Mouse (Mus musculus) testis, adult 2 months (tissue): ENCODE results near the gene Tmem104. TPM values are rescaled to one million over a fixed set of nuclear protein-coding genes. Genes with fewer than 3 reads are reported as not detected.

Experiments
- H3K27ac ChIP-seq: fragments of 200-500 bp; 2 replicates; pipeline ENCODE4 v1.5.1; 2012; ENCODE audit warnings: low read depth, low read length; ENCODE audit not compliant: control insufficient read depth, insufficient read depth
- H3K27me3 ChIP-seq: fragments of 200-500 bp; 2 replicates; pipeline ENCODE4 v1.6.1; 2012; ENCODE audit warnings: mild to moderate bottlenecking, low read length, moderate library complexity; ENCODE audit not compliant: control insufficient read depth, insufficient read depth
- H3K36me3 ChIP-seq: fragments of 200-500 bp; 2 replicates; pipeline ENCODE4 v1.6.1; 2012; ENCODE audit warnings: mild to moderate bottlenecking, low read length; ENCODE audit not compliant: control insufficient read depth, insufficient read depth
- H3K4me1 ChIP-seq: fragments of 200-500 bp; 2 replicates; pipeline ENCODE4 v1.6.1; 2012; ENCODE audit warnings: low read length; ENCODE audit not compliant: control insufficient read depth, insufficient read depth
- H3K4me3 ChIP-seq: fragments of 200-500 bp; 2 replicates; pipeline ENCODE4 v1.5.1; 2012; ENCODE audit warnings: low read depth, mild to moderate bottlenecking, low read length, moderate library complexity, mixed read lengths; ENCODE audit not compliant: control insufficient read depth
- CTCF ChIP-seq: fragments of 200-500 bp; IDR thresholded peaks from 2 replicates; pipeline ENCODE4 v1.5.1; 2012; ENCODE audit warnings: low read depth, mild to moderate bottlenecking, inconsistent platforms, low read length, moderate library complexity; ENCODE audit not compliant: control insufficient read depth, insufficient read depth, insufficient replicate concordance
- POLR2A ChIP-seq: fragments of 200-500 bp; IDR thresholded peaks from 2 replicates; pipeline ENCODE4 v1.6.1; 2012; ENCODE audit warnings: low read depth, mild to moderate bottlenecking, inconsistent platforms, low read length, moderate library complexity; ENCODE audit not compliant: control insufficient read depth
- polyA plus RNA-seq: library from polyadenylated mRNA; depleted of rRNA; stranded (reverse); fragments of >200 nt; gene quantifications from 2 replicates; pipeline ENCODE4 v1.2.3, GENCODE M21; 2012; rRNA removed

Tmem104 gene
- polyA plus RNA-seq = 7.5 and 9.0 TPM in 2 replicates

- peak; percentile 73 for TF ChIP-seq POLR2A
- no peak for TF ChIP-seq CTCF
- Histone ChIP-seq H3K4me1 (peaks cover 7% of the 10 kb centered on the region), H3K27me3 (no peaks in the 10 kb centered on the region), H3K27ac (peak within 1 kb of the TSS; percentile 68), H3K36me3 (no peaks in the 10 kb centered on the region; the same call in none of the 2 replicates), H3K4me3 (peak within 1 kb of the TSS; percentile 93)
These were observed at the start of gene Tmem104 for GRCm38 (mm10) chr11:115187224-115187639. Tmem104 (plus strand) TSS chr11:115187487.

DNA sequence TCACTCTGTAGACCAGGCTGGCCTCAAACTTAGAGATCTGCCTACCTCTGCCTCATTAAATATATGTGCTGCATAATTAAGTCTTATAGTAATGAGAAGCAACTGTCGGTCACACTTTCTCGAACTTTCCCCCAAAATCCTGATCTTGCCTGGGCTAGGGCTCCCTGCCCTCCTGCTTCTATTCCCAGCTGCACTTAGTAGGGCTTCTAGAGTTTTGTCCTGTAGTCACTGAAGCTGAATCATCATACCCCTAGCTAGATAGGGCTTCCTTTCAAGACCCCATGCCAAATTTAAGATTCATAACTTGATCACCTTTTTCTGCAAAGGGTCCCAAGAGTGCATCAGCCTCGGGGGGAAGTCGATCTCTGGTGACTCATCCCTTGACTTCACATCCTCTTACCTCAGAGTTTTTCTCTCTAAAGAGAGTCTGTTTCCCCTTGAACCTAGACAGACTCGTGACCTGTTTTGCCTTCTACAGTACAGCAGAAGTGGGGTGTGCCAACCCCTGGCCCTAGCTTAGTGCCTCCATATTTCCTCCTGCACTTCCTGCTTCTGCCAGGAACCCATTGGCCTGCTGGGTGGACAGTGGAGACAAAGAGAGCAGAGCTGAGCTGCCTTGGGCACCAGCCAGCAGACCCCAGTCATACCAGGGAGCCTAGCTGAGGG is 48.6 kb upstream of the Tmem104 start:
- Histone ChIP-seq H3K36me3 (no peaks in the 10 kb centered on the region), H3K4me1 (no peaks in the 10 kb centered on the region), H3K27me3 (no peaks in the 10 kb centered on the region), H3K4me3 (no peak overlapping the region), H3K27ac (no peak overlapping the region)
- TF ChIP-seq POLR2A (no peak), CTCF (no peak)

DNA sequence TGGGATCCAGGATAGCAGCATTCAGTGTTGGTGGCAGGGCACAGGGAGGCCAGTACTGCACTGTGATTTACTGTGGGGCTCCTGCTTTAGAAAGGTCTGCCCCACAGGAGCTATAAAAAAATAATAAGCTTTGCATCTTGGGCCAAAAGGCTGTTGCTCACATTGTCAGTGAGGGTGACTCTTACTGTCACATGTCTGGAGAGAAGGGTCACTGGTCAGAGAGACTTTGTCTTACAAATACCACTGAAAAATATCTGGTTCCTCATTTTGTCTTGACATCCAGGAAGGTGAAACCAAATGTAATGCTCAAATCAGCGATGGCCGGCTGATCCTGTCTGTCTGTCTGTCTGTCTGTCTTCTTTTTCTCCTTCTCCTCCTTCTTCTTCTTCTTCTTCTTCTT is 45.3 kb upstream of the Tmem104 start:
- no peak overlapping the region for H3K4me3 ChIP-seq
- TF ChIP-seq POLR2A (no peak), CTCF (no peak)
- no peak overlapping the region for H3K27ac ChIP-seq
- H3K27me3 ChIP-seq = no peaks in the 10 kb centered on the region
- H3K36me3 ChIP-seq = no peaks in the 10 kb centered on the region
- no peaks in the 10 kb centered on the region for H3K4me1 ChIP-seq

DNA sequence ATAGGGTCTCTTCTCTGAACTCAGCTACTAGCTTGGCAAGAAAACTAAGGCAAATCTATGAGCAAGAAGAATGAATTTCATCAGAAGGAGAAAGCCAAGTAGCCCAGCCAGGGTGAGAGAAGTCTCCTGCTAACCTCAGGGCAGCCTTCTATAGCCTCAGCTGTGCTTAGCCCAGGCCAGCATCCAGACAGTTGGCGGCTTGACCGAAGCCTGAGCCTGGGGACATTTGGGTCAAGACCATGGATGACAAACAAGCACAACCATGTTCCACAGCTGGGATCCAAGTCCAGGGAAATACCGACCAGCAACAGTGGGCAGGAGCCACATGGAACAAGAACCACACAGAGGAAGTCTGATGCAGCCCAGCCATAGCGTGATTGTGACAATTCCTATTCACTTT is 39.5 kb upstream of the Tmem104 start:
- no peaks in the 10 kb centered on the region for H3K36me3 ChIP-seq
- TF ChIP-seq POLR2A = no peak
- no peak for TF ChIP-seq CTCF
- no peak overlapping the region for H3K27ac ChIP-seq
- no peak overlapping the region for H3K4me3 ChIP-seq
- peaks cover 5% of the 10 kb centered on the region; the same call in 1 of the 2 replicates for H3K4me1 ChIP-seq
- no peaks in the 10 kb centered on the region for H3K27me3 ChIP-seq

DNA sequence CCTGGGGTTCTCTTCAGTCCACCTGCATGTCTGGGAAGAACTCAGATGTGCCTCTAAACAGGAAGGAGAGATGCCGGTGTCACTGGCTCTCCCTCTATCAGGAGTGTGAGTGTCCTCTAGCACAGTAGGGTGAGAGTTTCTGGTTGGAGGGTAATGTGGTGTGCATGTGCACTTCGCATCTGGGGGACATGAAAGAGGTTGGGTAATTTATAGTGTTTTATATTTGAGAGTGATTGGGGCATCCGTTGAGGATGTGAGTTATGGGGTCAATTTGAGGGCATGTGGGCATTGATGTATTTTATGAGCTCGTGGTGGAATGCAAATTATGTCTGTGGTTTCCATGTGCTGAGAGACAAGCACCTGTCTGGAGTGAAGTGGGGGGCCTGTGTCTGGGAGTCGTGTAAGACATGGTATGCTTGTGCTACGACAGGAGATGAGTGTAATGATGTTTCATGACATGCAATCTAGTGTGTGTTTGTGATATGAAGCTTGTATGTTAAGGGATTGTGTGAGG is 36.5 kb upstream of the Tmem104 start:
- no peak overlapping the region for H3K4me3 ChIP-seq
- no peak overlapping the region for H3K27ac ChIP-seq
- H3K36me3 ChIP-seq = no peaks in the 10 kb centered on the region
- H3K27me3 ChIP-seq = no peaks in the 10 kb centered on the region
- no peak for TF ChIP-seq POLR2A
- TF ChIP-seq CTCF = no peak
- H3K4me1 ChIP-seq = peaks cover 7% of the 10 kb centered on the region

- no peak overlapping the region for H3K4me3 ChIP-seq
- H3K36me3 ChIP-seq = no peaks in the 10 kb centered on the region
- TF ChIP-seq POLR2A (no peak), CTCF (no peak)
- no peak overlapping the region for H3K27ac ChIP-seq
- H3K4me1 ChIP-seq = peaks cover 7% of the 10 kb centered on the region
- H3K27me3 ChIP-seq = no peaks in the 10 kb centered on the region
These were observed 35.4 kb upstream of the Tmem104 start for GRCm38 (mm10) chr11:115151755-115152429.

DNA sequence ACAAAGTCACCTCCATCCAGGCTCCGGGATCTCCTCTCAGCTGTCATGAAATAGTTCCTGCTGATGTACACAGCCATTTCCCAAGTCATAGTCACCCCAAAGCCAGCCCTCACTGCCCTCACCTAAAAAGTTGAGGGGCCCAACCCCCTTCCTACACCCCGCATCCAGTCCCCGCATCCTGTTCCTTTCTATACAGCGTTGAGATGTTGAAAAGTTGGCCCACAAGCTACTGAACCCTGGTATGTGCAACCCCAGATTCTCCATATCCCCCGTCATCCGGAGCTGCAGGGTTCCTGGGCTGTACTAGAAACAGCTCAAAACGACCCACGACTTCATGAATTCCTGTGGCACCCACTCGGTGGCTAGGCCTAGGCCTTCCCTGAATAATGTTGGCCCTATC is 34.2 kb upstream of the Tmem104 start:
- peaks cover 7% of the 10 kb centered on the region for H3K4me1 ChIP-seq
- TF ChIP-seq POLR2A (no peak), CTCF (no peak)

More for the DNA sequence above, 34.2 kb upstream of the Tmem104 start:
- H3K4me3 ChIP-seq = no peak overlapping the region
- H3K36me3 ChIP-seq = no peaks in the 10 kb centered on the region
- no peak overlapping the region for H3K27ac ChIP-seq
- no peaks in the 10 kb centered on the region for H3K27me3 ChIP-seq
